Comparison of ENCODE assay signal across 19 mouse cellular contexts in genomic region chr10:75088471-75088870, GRCm38 (mm10). TPM values are rescaled to one million over a fixed set of nuclear protein-coding genes. Genes with fewer than 3 reads are reported as not detected.
DNase-seq lines count a peak whose midpoint lies in the region; ATAC-seq lines count a peak whose summit lies in the region.
"Had no signal": no experiment of that assay in that cellular context is flagged by ENCODE, and none has a peak within 500 bp of the region (broad histone marks: within the 10 kb centered on the region; RNA-seq: fewer than 3 reads in every experiment).

No protein-coding gene starts in this region.

- DNase-seq in B cell, adult 2 months: no peak
- DNase-seq in heart, adult 11 months: no peak
- no peak for DNase-seq in cerebellum, adult 9-10 months
- DNase-seq: adrenal gland, adult 8-10 months; adrenal gland, postnatal 14 days; adrenal gland, postnatal 36 days; cerebellum, adult 11-12 months; cerebellum, adult 2 months; cerebellum, adult 9-11 months; cerebellum, postnatal 14 days; cerebellum, postnatal 36 days had no signal

- ATAC-seq in granulocyte monocyte progenitor cell, adult 5-6 weeks (replicated peaks; ENCODE audit: poor library complexity, severe bottlenecking): peak; percentile 95
- ATAC-seq in megakaryocyte, adult 5-6 weeks (ENCODE audit: poor library complexity, severe bottlenecking): peak; percentile 38; the same call in 1 of the 2 replicates
- ATAC-seq: activated CD4-positive, CD25-positive, alpha-beta regulatory T cell, adult 4 months; CD4-positive, CD25-positive, alpha-beta regulatory T cell, adult 4 months; forebrain, embryonic 14.5 days; forebrain, embryonic 16.5 days; Patski had no signal

RNA-seq across cellular contexts. Expression of gene Bcr, which starts 28.1 kb away (rescaled TPM):
- 28.1 and 32.0 TPM in 2 replicates for total RNA-seq in granulocyte monocyte progenitor cell, adult 5-6 weeks (2014; fragmentation: Nextera tagmentation)
- 17.7 and 24.5 TPM in 2 replicates for total RNA-seq in granulocyte monocyte progenitor cell, adult 5-6 weeks (2017)
- total RNA-seq in megakaryocyte, adult 5-6 weeks (2015): 14.1 and 14.5 TPM in 2 replicates
- total RNA-seq in megakaryocyte, adult 5-6 weeks (2017): 9.1 and 14.5 TPM in 2 replicates

RNA-seq across cellular contexts. Expression of gene Rab36, which starts 51.6 kb away (rescaled TPM):
- total RNA-seq in granulocyte monocyte progenitor cell, adult 5-6 weeks (2014; fragmentation: Nextera tagmentation): 1.6 and 2.1 TPM in 2 replicates
- total RNA-seq in granulocyte monocyte progenitor cell, adult 5-6 weeks (2017): 0.99 TPM in 1 of 2 replicates, not detected in the other
- total RNA-seq in megakaryocyte, adult 5-6 weeks (2015): 7.6 and 7.7 TPM in 2 replicates
- 2.0 and 2.9 TPM in 2 replicates for total RNA-seq in megakaryocyte, adult 5-6 weeks (2017)

RNA-seq across cellular contexts. Expression of gene Rsph14, which starts 56.1 kb away (rescaled TPM):
- total RNA-seq in granulocyte monocyte progenitor cell, adult 5-6 weeks (2014; fragmentation: Nextera tagmentation): not detected in 2 replicates
- total RNA-seq in granulocyte monocyte progenitor cell, adult 5-6 weeks (2017): not detected in 2 replicates
- total RNA-seq in megakaryocyte, adult 5-6 weeks (2015): not detected in 2 replicates
- not detected in 2 replicates for total RNA-seq in megakaryocyte, adult 5-6 weeks (2017)
- total RNA-seq: CH12.LX had no signal
